Mouse (Mus musculus): ENCODE measurements around the gene Adam29. TPM values are rescaled to one million over a fixed set of nuclear protein-coding genes. Genes with fewer than 3 reads are reported as not detected.

The Adam29 gene
- not detected in 2 replicates for polyA plus RNA-seq (2014; fragmentation: Nextera tagmentation; extraction: Ambion mirVana)

DNA sequence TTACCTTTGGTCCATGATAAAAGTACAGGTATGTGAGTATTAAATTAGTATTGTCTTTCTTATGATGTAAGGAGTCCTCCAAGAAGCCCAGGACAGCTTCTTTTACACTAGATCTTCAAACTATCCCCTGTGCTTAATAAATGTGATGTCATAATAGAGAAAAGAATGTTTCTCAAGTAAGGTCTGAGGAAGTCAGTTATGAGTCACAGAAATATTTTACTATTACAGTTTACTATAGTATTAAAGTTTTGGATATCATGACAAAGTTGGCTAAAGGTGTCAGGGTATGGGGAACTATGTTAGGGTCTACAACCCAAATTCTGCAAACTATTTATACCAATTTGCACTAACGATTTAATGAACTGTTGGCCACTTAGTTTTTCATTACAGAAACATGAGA lies at the start of gene Adam29:
Adam29 (minus strand) TSS at position 101 of the 400 bp plus-strand sequence.
- H3K27me3 ChIP-seq (replicated peaks; ENCODE audit: control insufficient read depth, insufficient read depth, low read length), result no peaks in the 10 kb centered on the region
- no peaks in the 10 kb centered on the region for H3K9me3 ChIP-seq (ENCODE audit: control insufficient read depth, low read length)
- no peaks in the 10 kb centered on the region for H3K4me1 ChIP-seq (replicated peaks; ENCODE audit: control insufficient read depth, insufficient read depth, low read length)
- 73% methylated on average over 1 of the region's 1 CpGs for WGBS
- no peak within 1 kb of the TSS for H3K9ac ChIP-seq (ENCODE audit: low read depth, low read length)
- H3K4me2 ChIP-seq, result no peak within 1 kb of the TSS
- H3K4me3 ChIP-seq (ENCODE audit: low read depth, low read length), result no peak within 1 kb of the TSS
- ATAC-seq (replicated peaks; ENCODE audit: low FRiP score), result no peak
- DNase-seq (ENCODE audit: low spot score), result no peak
- no peak within 1 kb of the TSS for H3K27ac ChIP-seq (ENCODE audit: low read depth, low read length)
- H3K36me3 ChIP-seq (ENCODE audit: control insufficient read depth, insufficient read depth, low read length), result no peaks in the 10 kb centered on the region

DNA sequence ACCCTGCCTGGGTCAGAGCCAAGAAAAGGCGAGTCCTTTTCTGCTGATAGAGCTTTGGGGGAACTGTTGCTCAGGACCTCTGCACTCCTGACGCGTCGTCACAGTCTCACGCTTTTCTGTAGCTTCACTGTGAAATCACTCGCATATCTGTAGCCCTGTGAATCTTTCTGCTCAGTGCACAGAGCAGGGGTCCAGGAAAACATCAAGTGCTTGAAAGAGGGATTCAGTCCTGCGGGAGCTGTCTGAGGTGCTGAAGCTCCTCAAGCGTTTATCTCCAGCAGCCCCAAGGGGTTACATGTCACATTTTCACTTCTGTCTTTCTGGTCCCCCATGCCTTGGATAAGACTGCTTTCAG lies 33.8 kb upstream of the Adam29 start:
- Histone ChIP-seq H3K9me3 (ENCODE audit: control insufficient read depth, low read length) (no peaks in the 10 kb centered on the region), H3K9ac (ENCODE audit: low read depth, low read length) (no peak overlapping the region), H3K36me3 (ENCODE audit: control insufficient read depth, insufficient read depth, low read length) (no peaks in the 10 kb centered on the region), H3K4me2 (peak overlapping the region; percentile 39), H3K4me3 (ENCODE audit: low read depth, low read length) (no peak overlapping the region), H3K27me3 (replicated peaks; ENCODE audit: control insufficient read depth, insufficient read depth, low read length) (no peaks in the 10 kb centered on the region), H3K4me1 (replicated peaks; ENCODE audit: control insufficient read depth, insufficient read depth, low read length) (no peaks in the 10 kb centered on the region), H3K27ac (ENCODE audit: low read depth, low read length) (no peak overlapping the region)
- peak; percentile 34 for DNase-seq (ENCODE audit: low spot score)
- ATAC-seq (replicated peaks; ENCODE audit: low FRiP score), result no peak; the same call in 1 of the 2 replicates
- 2% methylated on average over 8 of the region's 8 CpGs for WGBS

DNA sequence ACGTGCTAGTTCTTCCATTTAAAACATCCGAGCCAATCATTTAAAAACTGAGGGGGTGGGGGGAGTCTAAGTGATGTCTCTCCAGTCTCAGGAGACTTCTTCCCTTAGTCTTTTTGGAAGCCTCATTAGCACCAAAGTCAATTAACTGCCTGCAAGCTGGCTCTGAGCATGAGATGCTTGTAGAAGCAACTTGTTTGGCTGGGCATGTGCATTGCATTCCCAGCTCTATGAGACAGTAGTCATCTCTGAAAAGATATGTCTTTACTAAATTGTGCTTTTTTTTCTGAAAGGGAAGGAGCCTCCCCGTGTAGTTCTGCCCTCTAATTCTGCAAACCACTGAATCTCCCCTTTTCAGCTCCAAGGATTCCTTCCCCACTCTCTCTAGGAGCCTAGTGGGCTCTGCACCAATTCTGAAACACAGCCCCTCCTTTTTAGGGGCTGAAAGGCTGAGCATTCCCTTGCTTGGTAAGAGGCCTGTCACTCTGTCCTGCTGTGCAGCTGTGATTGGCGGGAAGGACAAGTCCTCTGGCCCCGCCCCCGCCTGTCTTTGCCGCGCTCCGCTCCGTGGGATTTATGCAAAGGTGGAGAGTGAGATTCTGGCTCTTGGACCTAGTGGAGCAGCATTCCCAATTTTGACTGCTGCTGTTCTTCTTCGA lies 33.2 kb upstream of the Adam29 start, which contains the start of gene Glra3:
Glra3 (plus strand) TSS at position 591 of the 656 bp plus-strand sequence.
- no peak for ATAC-seq (replicated peaks; ENCODE audit: low FRiP score)
- Histone ChIP-seq H3K9ac (ENCODE audit: low read depth, low read length) (no peak within 1 kb of the TSS), H3K4me2 (peak within 1 kb of the TSS; percentile 39), H3K4me1 (replicated peaks; ENCODE audit: control insufficient read depth, insufficient read depth, low read length) (no peaks in the 10 kb centered on the region), H3K27me3 (replicated peaks; ENCODE audit: control insufficient read depth, insufficient read depth, low read length) (no peaks in the 10 kb centered on the region), H3K36me3 (ENCODE audit: control insufficient read depth, insufficient read depth, low read length) (no peaks in the 10 kb centered on the region), H3K27ac (ENCODE audit: low read depth, low read length) (no peak within 1 kb of the TSS), H3K4me3 (ENCODE audit: low read depth, low read length) (no peak within 1 kb of the TSS), H3K9me3 (ENCODE audit: control insufficient read depth, low read length) (no peaks in the 10 kb centered on the region)
- 16% methylated on average over 11 of the region's 11 CpGs for WGBS
- no peak for DNase-seq (ENCODE audit: low spot score)

Other genes starting within 250 kb of the Adam29 start
- gene Glra3, start 33.5 kb upstream of the Adam29 start, polyA plus RNA-seq (2014; fragmentation: Nextera tagmentation; extraction: Ambion mirVana), result not detected in 2 replicates